Mouse (Mus musculus): ENCODE data around the gene Txnip.
A peak's percentile ranks its signal among the peaks of the same experiment; 100 is the strongest.

- TF ChIP-seq CTCF (IDR thresholded peaks at IDR 0.05) (peak; percentile 16; the same call in 1 of the 2 replicates), POLR2A (IDR thresholded peaks at IDR 0.05; ENCODE audit: insufficient read depth, low read depth, low read length) (no peak), EP300 (IDR thresholded peaks at IDR 0.05; ENCODE audit: insufficient read depth, low read depth, low read length) (0 out of 2 replicates have a peak, but pooled peaks have one; percentile 37)
Observed at GRCm38 (mm10) chr3:96524028-96524810, 33.5 kb upstream of the Txnip start.
